Mouse (Mus musculus) limb, embryonic 15.5 days (tissue): ENCODE data around the gene Tmem42. TPM values are rescaled to one million over a fixed set of nuclear protein-coding genes. Genes with fewer than 3 reads are reported as not detected.

Experiments
- ATAC-seq: fragments of 200-750 bp; cut with Nextera tagmentation; 2 replicates; pipeline ENCODE4 v1.8.0; 2017; ENCODE audit warnings: low read depth, moderate TSS enrichment; ENCODE audit not compliant: insufficient number of reproducible peaks, low FRiP score, low TSS enrichment
- H3K27ac ChIP-seq: fragments of 300-500 bp; sonication (generic); 2 replicates; pipeline ENCODE4 v1.5.1; 2015; ENCODE audit warnings: moderate library complexity, mild to moderate bottlenecking, inconsistent platforms
- H3K27me3 ChIP-seq: fragments of 300-500 bp; sonication (generic); 2 replicates; pipeline ENCODE4 v1.6.1; 2015; ENCODE audit warnings: inconsistent platforms
- H3K36me3 ChIP-seq: fragments of 300-500 bp; sonication (generic); 2 replicates; pipeline ENCODE4 v1.6.1; 2015; ENCODE audit warnings: inconsistent platforms
- H3K4me1 ChIP-seq: fragments of 300-500 bp; sonication (generic); 2 replicates; pipeline ENCODE4 v1.6.1; 2015; ENCODE audit warnings: inconsistent platforms
- H3K4me2 ChIP-seq: fragments of 300-500 bp; sonication (generic); 2 replicates; pipeline ENCODE4 v1.6.1; 2015; ENCODE audit warnings: mild to moderate bottlenecking, inconsistent platforms
- H3K4me3 ChIP-seq: fragments of 300-500 bp; sonication (generic); 2 replicates; pipeline ENCODE4 v1.5.1; 2015; ENCODE audit warnings: mild to moderate bottlenecking, inconsistent platforms
- H3K9ac ChIP-seq: fragments of 300-500 bp; sonication (generic); 2 replicates; pipeline ENCODE4 v1.6.1; 2015; ENCODE audit warnings: inconsistent platforms
- H3K9me3 ChIP-seq: fragments of 300-500 bp; sonication (generic); 2 replicates; pipeline ENCODE4 v1.6.1; 2016; ENCODE audit warnings: inconsistent platforms
- WGBS: fragments of 180-500 bp; shearing (Covaris S2); methylation state at CpG from one replicate; pipeline ENCODE4 v1.1.7; 2015; 5-methylcytosine and 5-hydroxymethylcytosine counted together
- polyA plus RNA-seq: library from polyadenylated mRNA; unstranded; fragments of >200 nt; fragmentation: Nextera tagmentation; extraction: Ambion mirVana; gene quantifications from 2 replicates; pipeline ENCODE4 v1.2.1, GENCODE M21; 2015

Tmem42 gene
- polyA plus RNA-seq, 1 experiment from 2014 or later = 24.5 TPM

GRCm38 (mm10) chr9:123060172-123060571, 39.0 kb downstream of the Tmem42 start:
- H3K36me3 ChIP-seq = no peaks in the 10 kb centered on the region
- H3K9ac ChIP-seq = no peak overlapping the region
- WGBS = 87% methylated on average over 3 of the region's 3 CpGs
- H3K27ac ChIP-seq = no peak overlapping the region
- no peak overlapping the region for H3K4me2 ChIP-seq
- H3K9me3 ChIP-seq = no peaks in the 10 kb centered on the region
- H3K4me1 ChIP-seq = no peaks in the 10 kb centered on the region
- no peak for ATAC-seq
- H3K4me3 ChIP-seq = no peak overlapping the region
- no peaks in the 10 kb centered on the region for H3K27me3 ChIP-seq

Other genes with a start within 250 kb of the Tmem42 start
- gene Tcaim, start 215.8 kb upstream of the Tmem42 start, polyA plus RNA-seq = 7.0 and 8.1 TPM in 2 replicates
- gene Gm35549, start 177.3 kb upstream of the Tmem42 start, polyA plus RNA-seq = 0.42 TPM in 1 of 2 replicates, not detected in the other
- gene Zfp445, start 155.3 kb upstream of the Tmem42 start, polyA plus RNA-seq = 59.7 and 66.5 TPM in 2 replicates
- 4.1 and 5.8 TPM in 2 replicates for gene Zkscan7, start 135.6 kb upstream of the Tmem42 start, polyA plus RNA-seq
- gene Zfp105, start 98.3 kb upstream of the Tmem42 start, polyA plus RNA-seq = 16.7 and 17.0 TPM in 2 replicates
- 25.5 and 29.9 TPM in 2 replicates for gene 1110059G10Rik, start 70.3 kb upstream of the Tmem42 start, polyA plus RNA-seq
- 38.7 and 41.9 TPM in 2 replicates for gene Kif15, start 70.3 kb upstream of the Tmem42 start, polyA plus RNA-seq
- gene Tgm4, start 13.4 kb downstream of the Tmem42 start, polyA plus RNA-seq = 0.36 and 0.46 TPM in 2 replicates
- 70.3 and 78.2 TPM in 2 replicates for gene Zdhhc3, start 91.9 kb downstream of the Tmem42 start, polyA plus RNA-seq
- gene Exosc7, start 91.9 kb downstream of the Tmem42 start, polyA plus RNA-seq = 103 and 108 TPM in 2 replicates
- gene Clec3b, start 129.6 kb downstream of the Tmem42 start, polyA plus RNA-seq = 10.5 and 14.1 TPM in 2 replicates
- 9.7 TPM in 2 replicates for gene Cdcp1, start 194.7 kb downstream of the Tmem42 start, polyA plus RNA-seq
- 13.6 and 18.7 TPM in 2 replicates for gene Tmem158, start 239.4 kb downstream of the Tmem42 start, polyA plus RNA-seq